In the genomic region with DNA sequence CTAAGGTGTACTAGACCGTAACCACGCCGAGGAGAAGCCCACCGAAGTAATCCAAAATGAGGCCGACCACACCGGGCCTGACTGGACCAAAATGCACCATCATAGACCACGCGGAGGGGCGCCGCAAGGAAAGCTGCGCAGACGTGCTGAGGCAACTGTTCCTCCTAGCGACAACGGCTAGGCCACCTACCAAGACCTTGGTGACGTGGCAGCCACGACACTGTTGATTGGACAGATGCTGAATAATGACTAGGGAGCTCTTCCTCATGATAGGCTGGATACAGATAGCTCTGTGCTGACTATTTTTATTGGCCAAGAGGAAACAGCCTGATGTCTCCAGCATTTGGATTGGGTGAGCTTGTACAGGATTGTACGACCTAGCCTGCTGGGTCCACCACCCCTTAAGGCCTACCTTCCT, we compare ENCODE assay signal across 8 mouse cellular contexts.
A peak's percentile ranks its signal among the peaks of the same experiment; 100 is the strongest.
DNase-seq lines count a peak whose midpoint lies in the region; ATAC-seq lines count a peak whose summit lies in the region.

No protein-coding gene starts in this region.

- H3K4me1 ChIP-seq in intestine, embryonic 14.5 days (replicated peaks; ENCODE audit: control insufficient read depth, insufficient read depth, low read length): peaks cover 22% of the 10 kb centered on the region

- H3K36me3 ChIP-seq in intestine, embryonic 14.5 days (ENCODE audit: control insufficient read depth, insufficient read depth, low read length): no peaks in the 10 kb centered on the region

- DNase-seq in adrenal gland, adult 18-20 months (ENCODE audit: low spot score in 2 of 2): peak; percentile 72 to 75
- peak; percentile 92 for DNase-seq in embryo, embryonic 11 days
- peak; percentile 89 for DNase-seq in gastrocnemius, postnatal 25 days
- DNase-seq in intestine, embryonic 14.5 days (ENCODE audit: low spot score): peak; percentile 94
- DNase-seq in left cerebral cortex, postnatal 14 days (ENCODE audit: low spot score in 2 of 2): peak; percentile 96 to 99
- DNase-seq in mesoderm, embryonic 11.5 days (ENCODE audit: low read depth, low spot score): peak; percentile 94
- DNase-seq in right cerebral cortex, postnatal 36 days (ENCODE audit: low spot score in 2 of 2): peak; percentile 93 to 96
- peak; percentile 90 for DNase-seq in yolk sac, embryonic 10.5 days (ENCODE audit: low spot score)

- ATAC-seq in intestine, embryonic 14.5 days (replicated peaks; ENCODE audit: low FRiP score, low TSS enrichment, low read depth): peak; percentile 91

- H3K9ac ChIP-seq in intestine, embryonic 14.5 days (ENCODE audit: low read length): peak overlapping the region; percentile 68

- H3K4me3 ChIP-seq in intestine, embryonic 14.5 days (ENCODE audit: low read depth, low read length): peak overlapping the region; percentile 62

- peak overlapping the region; percentile 84 for H3K27ac ChIP-seq in intestine, embryonic 14.5 days (ENCODE audit: low read depth)

- H3K27me3 ChIP-seq in intestine, embryonic 14.5 days (replicated peaks; ENCODE audit: control insufficient read depth, insufficient read depth, low read length): no peaks in the 10 kb centered on the region

- intact Hi-C loops in left cerebral cortex, postnatal 14 days (cut with DNase I): loop anchor here (5.0 to 10.0 kb wide), 2 partner anchors 142 to 166 kb away; a partner anchor contains a TSS

- peak overlapping the region; percentile 57 for H3K4me2 ChIP-seq in intestine, embryonic 14.5 days (ENCODE audit: low read length)

- 57% methylated on average over 17 of the region's 17 CpGs for WGBS in intestine, embryonic 14.5 days

- peaks cover 10% of the 10 kb centered on the region; the same call in 1 of the 2 replicates for H3K9me3 ChIP-seq in intestine, embryonic 14.5 days (ENCODE audit: control insufficient read depth, low read length)

Comparison
In these comparisons a context has a peak if more than half of its experiments do, and no peak if none do; other contexts are left out.
1. Peak in every context shown above with its lines: DNase-seq, ATAC-seq, H3K4me3 ChIP-seq and H3K27ac ChIP-seq.